Mouse (Mus musculus): ENCODE results near the gene Amt. TPM values are rescaled to one million over a fixed set of nuclear protein-coding genes. Genes with fewer than 3 reads are reported as not detected.
A peak's percentile ranks its signal among the peaks of the same experiment; 100 is the strongest.
"Not testable (repeated sequence)": the region's sequence is repeated elsewhere in the genome, so short reads cannot be mapped to it uniquely, and the experiment has no call there.

Gene Amt
- polyA plus RNA-seq, 1 experiment from 2014 or later = 37.9 TPM

GRCm38 (mm10) chr9:108267691-108268090 is 29.0 kb upstream of the Amt start:
- Histone ChIP-seq H3K27ac (replicated peaks) (no peak overlapping the region), H3K27me3 (ENCODE audit: low read depth, poor library complexity, severe bottlenecking) (no peaks in the 10 kb centered on the region), H3K9me3 (replicated peaks) (no peaks in the 10 kb centered on the region), H3K4me3 (no peak overlapping the region), H3K36me3 (no peaks in the 10 kb centered on the region), H3K4me1 (peaks cover 28% of the 10 kb centered on the region)
- 86% methylated on average over 7 of the region's 7 CpGs for WGBS
- no peak for DNase-seq (ENCODE audit: low spot score)

GRCm38 (mm10) chr9:108268701-108269100 is 28.0 kb upstream of the Amt start:
- not testable (repeated sequence) for H3K36me3 ChIP-seq; DNase-seq (ENCODE audit: low spot score); H3K9me3 ChIP-seq (replicated peaks); H3K27ac ChIP-seq (replicated peaks); H3K27me3 ChIP-seq (ENCODE audit: low read depth, poor library complexity, severe bottlenecking); H3K4me3 ChIP-seq
- WGBS = 82% methylated on average over 7 of the region's 7 CpGs
- H3K4me1 ChIP-seq = peaks cover 19% of the 10 kb centered on the region

GRCm38 (mm10) chr9:108271941-108272340 is 24.7 kb upstream of the Amt start:
- no peak overlapping the region for H3K4me3 ChIP-seq
- DNase-seq (ENCODE audit: low spot score) = no peak
- H3K4me1 ChIP-seq = 0 out of 2 replicates have a peak, but pooled peaks cover 8% of the 10 kb centered on the region
- no peaks in the 10 kb centered on the region for H3K36me3 ChIP-seq
- WGBS = 52% methylated on average over 2 of the region's 2 CpGs
- no peak overlapping the region for H3K27ac ChIP-seq (replicated peaks)
- H3K9me3 ChIP-seq (replicated peaks) = no peaks in the 10 kb centered on the region
- no peaks in the 10 kb centered on the region for H3K27me3 ChIP-seq (ENCODE audit: low read depth, poor library complexity, severe bottlenecking)

- WGBS = 80% methylated on average over 5 of the region's 5 CpGs
- no peak overlapping the region for H3K27ac ChIP-seq (replicated peaks)
These were observed 24.0 kb upstream of the Amt start for GRCm38 (mm10) chr9:108272691-108273090.

GRCm38 (mm10) chr9:108273485-108273884 is 23.2 kb upstream of the Amt start:
- no peak overlapping the region for H3K27ac ChIP-seq (replicated peaks)

More at GRCm38 (mm10) chr9:108272691-108273090, 24.0 kb upstream of the Amt start:
- Histone ChIP-seq H3K4me1 (0 out of 2 replicates have a peak, but pooled peaks cover 8% of the 10 kb centered on the region), H3K9me3 (replicated peaks) (no peaks in the 10 kb centered on the region), H3K27me3 (ENCODE audit: low read depth, poor library complexity, severe bottlenecking) (no peaks in the 10 kb centered on the region), H3K36me3 (no peaks in the 10 kb centered on the region), H3K4me3 (no peak overlapping the region)
- DNase-seq (ENCODE audit: low spot score) = no peak

GRCm38 (mm10) chr9:108274476-108275330 is 21.9 kb upstream of the Amt start:
- H3K27ac ChIP-seq (replicated peaks) = no peak overlapping the region
- H3K36me3 ChIP-seq = no peaks in the 10 kb centered on the region
- no peak for DNase-seq (ENCODE audit: low spot score)
- no peaks in the 10 kb centered on the region for H3K27me3 ChIP-seq (ENCODE audit: low read depth, poor library complexity, severe bottlenecking)
- 0 out of 2 replicates have a peak, but pooled peaks cover 8% of the 10 kb centered on the region for H3K4me1 ChIP-seq
- no peaks in the 10 kb centered on the region for H3K9me3 ChIP-seq (replicated peaks)
- WGBS = 78% methylated on average over 5 of the region's 5 CpGs
- no peak overlapping the region for H3K4me3 ChIP-seq

More at GRCm38 (mm10) chr9:108273485-108273884, 23.2 kb upstream of the Amt start:
- no peaks in the 10 kb centered on the region for H3K9me3 ChIP-seq (replicated peaks)
- WGBS = 74% methylated on average over 4 of the region's 4 CpGs
- no peak overlapping the region for H3K4me3 ChIP-seq
- 0 out of 2 replicates have a peak, but pooled peaks cover 8% of the 10 kb centered on the region for H3K4me1 ChIP-seq
- H3K36me3 ChIP-seq = no peaks in the 10 kb centered on the region
- no peaks in the 10 kb centered on the region for H3K27me3 ChIP-seq (ENCODE audit: low read depth, poor library complexity, severe bottlenecking)
- no peak for DNase-seq (ENCODE audit: low spot score)

- Histone ChIP-seq H3K36me3 (no peaks in the 10 kb centered on the region), H3K27me3 (ENCODE audit: low read depth, poor library complexity, severe bottlenecking) (no peaks in the 10 kb centered on the region), H3K4me1 (0 out of 2 replicates have a peak, but pooled peaks cover 8% of the 10 kb centered on the region), H3K9me3 (replicated peaks) (no peaks in the 10 kb centered on the region), H3K27ac (replicated peaks) (no peak overlapping the region), H3K4me3 (no peak overlapping the region)
- 72% methylated on average over 6 of the region's 6 CpGs for whole genome bisulfite sequencing
- DNase-seq (ENCODE audit: low spot score) = no peak
These were observed 21.4 kb upstream of the Amt start for GRCm38 (mm10) chr9:108275331-108275659.

GRCm38 (mm10) chr9:108278697-108279450 is 17.8 kb upstream of the Amt start:
- DNase-seq (ENCODE audit: low spot score) = peak; percentile 33
- no peaks in the 10 kb centered on the region for H3K9me3 ChIP-seq (replicated peaks)
- no peaks in the 10 kb centered on the region for H3K36me3 ChIP-seq
- H3K4me1 ChIP-seq = no peaks in the 10 kb centered on the region
- H3K27ac ChIP-seq (replicated peaks) = no peak overlapping the region
- 62% methylated on average over 10 of the region's 10 CpGs for WGBS
- H3K27me3 ChIP-seq (ENCODE audit: low read depth, poor library complexity, severe bottlenecking) = no peaks in the 10 kb centered on the region
- no peak overlapping the region for H3K4me3 ChIP-seq

GRCm38 (mm10) chr9:108280071-108280828 is 16.4 kb upstream of the Amt start:
- H3K9me3 ChIP-seq (replicated peaks) = no peaks in the 10 kb centered on the region
- WGBS = 57% methylated on average over 8 of the region's 8 CpGs
- no peaks in the 10 kb centered on the region for H3K36me3 ChIP-seq
- no peak for DNase-seq (ENCODE audit: low spot score)
- no peaks in the 10 kb centered on the region for H3K27me3 ChIP-seq (ENCODE audit: low read depth, poor library complexity, severe bottlenecking)
- H3K27ac ChIP-seq (replicated peaks) = no peak overlapping the region
- no peaks in the 10 kb centered on the region for H3K4me1 ChIP-seq
- H3K4me3 ChIP-seq = no peak overlapping the region

- Histone ChIP-seq H3K9me3 (replicated peaks) (no peaks in the 10 kb centered on the region), H3K36me3 (no peaks in the 10 kb centered on the region), H3K27me3 (ENCODE audit: low read depth, poor library complexity, severe bottlenecking) (no peaks in the 10 kb centered on the region), H3K4me1 (peaks cover under 1% of the 10 kb centered on the region; the same call in 1 of the 2 replicates), H3K27ac (replicated peaks) (no peak overlapping the region), H3K4me3 (no peak overlapping the region)
- WGBS = 13% methylated on average over 6 of the region's 6 CpGs
- peak; percentile 62 for DNase-seq (ENCODE audit: low spot score)
These were observed 12.2 kb upstream of the Amt start for GRCm38 (mm10) chr9:108284410-108284809.

- peaks cover 16% of the 10 kb centered on the region for H3K4me1 ChIP-seq
- H3K4me3 ChIP-seq; H3K27me3 ChIP-seq (ENCODE audit: low read depth, poor library complexity, severe bottlenecking); H3K9me3 ChIP-seq (replicated peaks); DNase-seq (ENCODE audit: low spot score); H3K27ac ChIP-seq (replicated peaks); H3K36me3 ChIP-seq: not testable (repeated sequence)
- 74% methylated on average over 6 of the region's 6 CpGs for WGBS
These were observed 9.0 kb upstream of the Amt start for GRCm38 (mm10) chr9:108287526-108288238.

GRCm38 (mm10) chr9:108289347-108289746 is 7.3 kb upstream of the Amt start:
- 72% methylated on average over 2 of the region's 2 CpGs for WGBS
- peak overlapping the region; percentile 92 for H3K27ac ChIP-seq (replicated peaks)
- DNase-seq (ENCODE audit: low spot score) = no peak
- no peaks in the 10 kb centered on the region for H3K27me3 ChIP-seq (ENCODE audit: low read depth, poor library complexity, severe bottlenecking)
- peaks cover 16% of the 10 kb centered on the region for H3K4me1 ChIP-seq
- peaks cover 7% of the 10 kb centered on the region for H3K36me3 ChIP-seq
- H3K9me3 ChIP-seq (replicated peaks) = no peaks in the 10 kb centered on the region
- peak overlapping the region; percentile 67 for H3K4me3 ChIP-seq

All from midbrain, embryonic 10.5 days (tissue).